21 mouse cellular contexts compared by ENCODE assay signal in genomic region chr2:113181701-113182100, GRCm38 (mm10). TPM values are rescaled to one million over a fixed set of nuclear protein-coding genes. Genes with fewer than 3 reads are reported as not detected.
DNase-seq lines count a peak whose midpoint lies in the region; ATAC-seq lines count a peak whose summit lies in the region.
"Had no signal": no experiment of that assay in that cellular context is flagged by ENCODE, and none has a peak within 500 bp of the region (broad histone marks: within the 10 kb centered on the region; RNA-seq: fewer than 3 reads in every experiment).

No protein-coding gene starts in this region.

- H3K36me3 ChIP-seq in kidney, embryonic 15.5 days, result no peaks in the 10 kb centered on the region
- no peaks in the 10 kb centered on the region for H3K36me3 ChIP-seq in neural tube, embryonic 14.5 days (ENCODE audit: control insufficient read depth, insufficient read depth, low read length)
- H3K36me3 ChIP-seq: heart, embryonic 15.5 days had no signal

- no peaks in the 10 kb centered on the region for H3K4me1 ChIP-seq in kidney, embryonic 15.5 days
- no peaks in the 10 kb centered on the region for H3K4me1 ChIP-seq in neural tube, embryonic 14.5 days (ENCODE audit: control insufficient read depth, insufficient read depth, low read length)
- H3K4me1 ChIP-seq: forebrain, embryonic 13.5 days; heart, embryonic 15.5 days had no signal

- no peak overlapping the region for H3K4me3 ChIP-seq in kidney, embryonic 15.5 days (replicated peaks)
- H3K4me3 ChIP-seq in neural tube, embryonic 14.5 days (ENCODE audit: low read depth, low read length), result no peak overlapping the region
- H3K4me3 ChIP-seq: erythroblast, embryonic 14.5 days; forebrain, embryonic 13.5 days; heart, embryonic 15.5 days had no signal

- no peak overlapping the region for H3K27ac ChIP-seq in kidney, embryonic 15.5 days
- H3K27ac ChIP-seq in neural tube, embryonic 14.5 days (ENCODE audit: low read depth, low read length), result no peak overlapping the region
- H3K27ac ChIP-seq: forebrain, embryonic 13.5 days; heart, embryonic 15.5 days; stomach, postnatal 0 days had no signal

- no peak overlapping the region for H3K4me2 ChIP-seq in kidney, embryonic 15.5 days
- H3K4me2 ChIP-seq in neural tube, embryonic 14.5 days (ENCODE audit: low read depth, low read length), result no peak overlapping the region
- H3K4me2 ChIP-seq: forebrain, embryonic 13.5 days; heart, embryonic 15.5 days had no signal

- ATAC-seq in kidney, embryonic 15.5 days (replicated peaks; ENCODE audit: low FRiP score), result peak; percentile 94
- peak; percentile 60; the same call in 1 of the 2 replicates for ATAC-seq in neural tube, embryonic 14.5 days (ENCODE audit: low read depth)
- ATAC-seq: forebrain, embryonic 13.5 days; midbrain, embryonic 16.5 days had no signal

- no peak for DNase-seq in kidney, postnatal 10 days
- DNase-seq in embryo, embryonic 11.5 days (ENCODE audit: low read depth, low spot score), result peak; percentile 14
- peak; percentile 28 for DNase-seq in hindlimb bud, embryonic 11.5 days (ENCODE audit: extremely low spot score, low read depth, low spot score)
- no peak for DNase-seq in spleen, adult 18-20 months
- no peak for DNase-seq in cerebellum, postnatal 14 days
- DNase-seq: adrenal gland, postnatal 36 days; B cell, adult 2 months; cerebellum, adult 2 months; gastrocnemius, postnatal 36 days; kidney, postnatal 14 days; liver; lung, postnatal 14 days; retina, postnatal 1 day; right cerebral cortex, postnatal 4 days had no signal

- H3K9me3 ChIP-seq in kidney, embryonic 15.5 days (replicated peaks), result no peaks in the 10 kb centered on the region
- no peaks in the 10 kb centered on the region for H3K9me3 ChIP-seq in neural tube, embryonic 14.5 days (ENCODE audit: control insufficient read depth, low read length)
- H3K9me3 ChIP-seq: forebrain, embryonic 13.5 days; heart, embryonic 15.5 days had no signal

- no peaks in the 10 kb centered on the region for H3K27me3 ChIP-seq in kidney, embryonic 15.5 days
- H3K27me3 ChIP-seq in neural tube, embryonic 14.5 days (ENCODE audit: control insufficient read depth, insufficient read depth, low read length), result no peaks in the 10 kb centered on the region
- H3K27me3 ChIP-seq: forebrain, embryonic 13.5 days; heart, embryonic 15.5 days had no signal

- H3K9ac ChIP-seq in kidney, embryonic 15.5 days, result no peak overlapping the region
- H3K9ac ChIP-seq in neural tube, embryonic 14.5 days (replicated peaks; ENCODE audit: low read depth, low read length), result no peak overlapping the region
- H3K9ac ChIP-seq: forebrain, embryonic 13.5 days; heart, embryonic 15.5 days had no signal

- WGBS in kidney, embryonic 15.5 days, result 25% methylated on average over 5 of the region's 5 CpGs
- WGBS in neural tube, embryonic 14.5 days, result 45% methylated on average over 5 of the region's 5 CpGs

RNA-seq across cellular contexts. Expression of gene Ryr3, which starts 35.2 kb away (rescaled TPM):
- 0.56 and 1.0 TPM in 2 replicates for polyA plus RNA-seq in kidney, embryonic 15.5 days (2015; fragmentation: Nextera tagmentation; extraction: Ambion mirVana)
- polyA plus RNA-seq in neural tube, embryonic 14.5 days (2014; fragmentation: Nextera tagmentation; extraction: Ambion mirVana), result 8.1 and 14.1 TPM in 2 replicates
- polyA plus RNA-seq: erythroblast, embryonic 14.5 days had no signal

Comparison
In these comparisons a context has a peak if more than half of its experiments do, and no peak if none do; other contexts are left out.
1. DNase-seq: peak in embryo, embryonic 11.5 days (single experiment) and hindlimb bud, embryonic 11.5 days (single experiment); none in kidney, postnatal 10 days (single experiment), spleen, adult 18-20 months (0 of 2) and cerebellum, postnatal 14 days (0 of 2).